Mouse (Mus musculus): ENCODE results near the gene Noc2l.

- TF ChIP-seq CTCF (IDR thresholded peaks at IDR 0.05; ENCODE audit: insufficient read depth, low read depth, low read length) (no peak), POLR2A (IDR thresholded peaks at IDR 0.05; ENCODE audit: insufficient read depth, low read depth, low read length) (peak; percentile 37; the same call in 1 of the 2 replicates)
Measured at GRCm38 (mm10) chr4:156234701-156235213, 1.1 kb upstream of the Noc2l start, which contains the start of gene Plekhn1.
